Mouse (Mus musculus) embryonic facial prominence, embryonic 15.5 days (tissue): ENCODE results near the gene Rtl10. TPM values are rescaled to one million over a fixed set of nuclear protein-coding genes. Genes with fewer than 3 reads are reported as not detected.

Experiments
- ATAC-seq: fragments of 200-750 bp; cut with Nextera tagmentation; 2 replicates; pipeline ENCODE4 v1.8.0; 2017; ENCODE audit warnings: low read depth, moderate TSS enrichment; ENCODE audit not compliant: insufficient number of reproducible peaks, low FRiP score, low TSS enrichment
- H3K27ac ChIP-seq: fragments of 300-500 bp; sonication (generic); replicated peaks from 2 replicates; pipeline ENCODE4 v1.5.1; 2015; ENCODE audit warnings: mild to moderate bottlenecking, inconsistent platforms
- H3K27me3 ChIP-seq: fragments of 300-500 bp; sonication (generic); 2 replicates; pipeline ENCODE4 v1.6.1; 2015; ENCODE audit warnings: inconsistent platforms
- H3K36me3 ChIP-seq: fragments of 300-500 bp; sonication (generic); 2 replicates; pipeline ENCODE4 v1.6.1; 2015; ENCODE audit warnings: mild to moderate bottlenecking, inconsistent platforms
- H3K4me1 ChIP-seq: fragments of 300-500 bp; sonication (generic); 2 replicates; pipeline ENCODE4 v1.6.1; 2015; ENCODE audit warnings: inconsistent platforms
- H3K4me2 ChIP-seq: fragments of 300-500 bp; sonication (generic); replicated peaks from 2 replicates; pipeline ENCODE4 v1.6.1; 2015; ENCODE audit warnings: mild to moderate bottlenecking, inconsistent platforms
- H3K4me3 ChIP-seq: fragments of 300-500 bp; sonication (generic); replicated peaks from 2 replicates; pipeline ENCODE4 v1.5.1; 2015; ENCODE audit warnings: mild to moderate bottlenecking, inconsistent platforms
- H3K9ac ChIP-seq: fragments of 300-500 bp; sonication (generic); 2 replicates; pipeline ENCODE4 v1.6.1; 2015; ENCODE audit warnings: inconsistent platforms
- H3K9me3 ChIP-seq: fragments of 300-500 bp; sonication (generic); replicated peaks from 2 replicates; pipeline ENCODE4 v1.6.1; 2016; ENCODE audit warnings: inconsistent platforms
- WGBS: fragments of 180-500 bp; shearing (Covaris S2); methylation state at CpG from one replicate; pipeline ENCODE4 v1.1.7; 2015; 5-methylcytosine and 5-hydroxymethylcytosine counted together
- polyA plus RNA-seq: library from polyadenylated mRNA; unstranded; fragments of >200 nt; fragmentation: Nextera tagmentation; extraction: Ambion mirVana; gene quantifications from 2 replicates; pipeline ENCODE4 v1.2.1, GENCODE M21; 2015

Gene Rtl10
- polyA plus RNA-seq, 1 experiment from 2014 or later: 3.5 TPM

- H3K9ac ChIP-seq: no peak overlapping the region
- no peaks in the 10 kb centered on the region for H3K9me3 ChIP-seq
- no peak overlapping the region for H3K4me2 ChIP-seq
- WGBS: 37% methylated on average over 5 of the region's 5 CpGs
- no peak overlapping the region for H3K4me3 ChIP-seq
- no peaks in the 10 kb centered on the region for H3K27me3 ChIP-seq
- no peak for ATAC-seq
- 0 out of 2 replicates have a peak overlapping the region, but pooled peaks have one; percentile 31 for H3K27ac ChIP-seq
- H3K36me3 ChIP-seq: no peaks in the 10 kb centered on the region
- peaks cover 19% of the 10 kb centered on the region; the same call in 1 of the 2 replicates for H3K4me1 ChIP-seq
Observed at GRCm38 (mm10) chr16:18547891-18548290, 49.2 kb downstream of the Rtl10 start.

Other genes starting within 250 kb of the Rtl10 start
- 2.5 TPM in 2 replicates for gene Gm49776, start 240.6 kb upstream of the Rtl10 start, polyA plus RNA-seq
- gene Dgcr8, start 209.7 kb upstream of the Rtl10 start, polyA plus RNA-seq: 28.6 and 31.7 TPM in 2 replicates
- 29.3 and 29.8 TPM in 2 replicates for gene Tango2, start 150.8 kb upstream of the Rtl10 start, polyA plus RNA-seq
- gene Arvcf, start 150.7 kb upstream of the Rtl10 start, polyA plus RNA-seq: 33.8 and 37.9 TPM in 2 replicates
- gene Txnrd2, start 72.5 kb upstream of the Rtl10 start, polyA plus RNA-seq: 17.0 and 18.2 TPM in 2 replicates
- 109 and 116 TPM in 2 replicates for gene Comt, start 72.0 kb upstream of the Rtl10 start, polyA plus RNA-seq
- gene Gnb1l, start 188 bp upstream of the Rtl10 start, polyA plus RNA-seq: 15.1 and 18.7 TPM in 2 replicates
- 24.0 and 24.3 TPM in 2 replicates for gene Tbx1, start 91.8 kb downstream of the Rtl10 start, polyA plus RNA-seq
- 2.6 and 2.8 TPM in 2 replicates for gene Gp1bb, start 123.5 kb downstream of the Rtl10 start, polyA plus RNA-seq
- 7.2 and 7.8 TPM in 2 replicates for gene Gm49601, start 127.5 kb downstream of the Rtl10 start, polyA plus RNA-seq
- gene Sept5, start 131.1 kb downstream of the Rtl10 start, polyA plus RNA-seq: 51.1 and 64.8 TPM in 2 replicates